Mouse (Mus musculus): Measurements from ENCODE around the gene Ankrd10. TPM values are rescaled to one million over a fixed set of nuclear protein-coding genes. Genes with fewer than 3 reads are reported as not detected.
"Not testable (repeated sequence)": the region's sequence is repeated elsewhere in the genome, so short reads cannot be mapped to it uniquely, and the experiment has no call there.

Ankrd10 gene
- polyA plus RNA-seq (2017; shearing (Covaris generic)): 10 to 100 TPM; 45.0 to 72.2 (median 70.9) TPM

- ATAC-seq: peak; percentile 90
These were observed at the start of gene Ankrd10 for GRCm38 (mm10) chr8:11635611-11636081. TSS of gene Ankrd10 (minus strand) at chr8:11635757.

GRCm38 (mm10) chr8:11684558-11684957, 49.0 kb upstream of the Ankrd10 start:
- no peak for ATAC-seq

- no peak for ATAC-seq
These were observed 32.8 kb upstream of the Ankrd10 start for GRCm38 (mm10) chr8:11668308-11668707.

GRCm38 (mm10) chr8:11666023-11666716, 30.6 kb upstream of the Ankrd10 start:
- not testable (repeated sequence) for ATAC-seq

- no peak for ATAC-seq
These were observed 26.4 kb upstream of the Ankrd10 start for GRCm38 (mm10) chr8:11661969-11662368.

- no peak for ATAC-seq
These were observed 14.5 kb upstream of the Ankrd10 start for GRCm38 (mm10) chr8:11650021-11650420.

GRCm38 (mm10) chr8:11643123-11643522, 7.6 kb upstream of the Ankrd10 start:
- no peak for ATAC-seq

- ATAC-seq: no peak
These were observed 5.0 kb upstream of the Ankrd10 start for GRCm38 (mm10) chr8:11640606-11641005.

GRCm38 (mm10) chr8:11637531-11637930, 2.0 kb upstream of the Ankrd10 start:
- no peak for ATAC-seq

- ATAC-seq: peak; percentile 31
These were observed 934 bp upstream of the Ankrd10 start for GRCm38 (mm10) chr8:11636324-11637057.

GRCm38 (mm10) chr8:11635012-11635577, 462 bp downstream of the Ankrd10 start:
- peak; percentile 49 for ATAC-seq

GRCm38 (mm10) chr8:11634331-11635011, 1.1 kb downstream of the Ankrd10 start:
- ATAC-seq: peak; percentile 7

- no peak for ATAC-seq
These were observed 2.1 kb downstream of the Ankrd10 start for GRCm38 (mm10) chr8:11633414-11633813.

- no peak for ATAC-seq
These were observed 3.2 kb downstream of the Ankrd10 start for GRCm38 (mm10) chr8:11632406-11632805.

GRCm38 (mm10) chr8:11629206-11629605, 6.4 kb downstream of the Ankrd10 start:
- ATAC-seq: no peak

GRCm38 (mm10) chr8:11628506-11629132, 6.9 kb downstream of the Ankrd10 start:
- no peak for ATAC-seq

GRCm38 (mm10) chr8:11627717-11628116, 7.8 kb downstream of the Ankrd10 start:
- no peak for ATAC-seq

GRCm38 (mm10) chr8:11625084-11625483, 10.5 kb downstream of the Ankrd10 start:
- peak; percentile 70 for ATAC-seq

GRCm38 (mm10) chr8:11619091-11619490, 16.5 kb downstream of the Ankrd10 start:
- ATAC-seq: no peak

- no peak for ATAC-seq
These were observed 17.5 kb downstream of the Ankrd10 start for GRCm38 (mm10) chr8:11618063-11618462.

GRCm38 (mm10) chr8:11616294-11616693, 19.3 kb downstream of the Ankrd10 start:
- peak; percentile 76 for ATAC-seq

- ATAC-seq: no peak
These were observed 21.3 kb downstream of the Ankrd10 start for GRCm38 (mm10) chr8:11614126-11614835.

Data from inflammation-experienced regulatory T-cells, adult 6 months (primary cell).